Mouse (Mus musculus) cerebellum, adult 2 months (tissue): ENCODE measurements around the gene Hba-x. TPM values are rescaled to one million over a fixed set of nuclear protein-coding genes. Genes with fewer than 3 reads are reported as not detected.
A peak's percentile ranks its signal among the peaks of the same experiment; 100 is the strongest.
"Not testable (repeated sequence)": the region's sequence is repeated elsewhere in the genome, so short reads cannot be mapped to it uniquely, and the experiment has no call there.

Experiments used
- DNase-seq, 2 experiments: peaks; one replicate each; pipeline ENCODE4 v3.0.0; 2021
- H3K27ac ChIP-seq: fragments of 200-500 bp; 2 replicates; pipeline ENCODE4 v1.5.1; 2012; ENCODE audit warnings: low read length, control low read depth, inconsistent platforms; ENCODE audit not compliant: insufficient read depth
- H3K27me3 ChIP-seq: fragments of 200-500 bp; 2 replicates; pipeline ENCODE4 v1.6.1; 2012; ENCODE audit warnings: inconsistent platforms, mild to moderate bottlenecking, low read length, moderate library complexity; ENCODE audit not compliant: control insufficient read depth, insufficient read depth
- H3K4me1 ChIP-seq: fragments of 200-500 bp; 2 replicates; pipeline ENCODE4 v1.6.1; 2011; ENCODE audit warnings: low read length; ENCODE audit not compliant: control insufficient read depth, insufficient read depth
- H3K4me3 ChIP-seq: fragments of 200-500 bp; replicated peaks from 2 replicates; pipeline ENCODE3; 2011; ENCODE audit warnings: mild to moderate bottlenecking, low read depth, low read length, control low read depth; ENCODE audit not compliant: insufficient read depth
- CTCF ChIP-seq: fragments of 200-500 bp; IDR thresholded peaks from 2 replicates; pipeline ENCODE4 v1.5.1; 2011; ENCODE audit warnings: low read depth, mild to moderate bottlenecking, control low read depth, low read length, moderate library complexity, borderline replicate concordance; ENCODE audit not compliant: insufficient read depth
- POLR2A ChIP-seq: fragments of 200-500 bp; IDR thresholded peaks from 2 replicates; pipeline ENCODE4 v1.6.1; 2011; ENCODE audit warnings: low read length, control low read depth, borderline replicate concordance; ENCODE audit not compliant: insufficient read depth
- WGBS: fragments of 180-500 bp; shearing (Covaris S2); methylation state at CpG from one replicate; pipeline ENCODE4 v1.1.7; 2018; 5-methylcytosine and 5-hydroxymethylcytosine counted together
- polyA plus RNA-seq: library from polyadenylated mRNA; depleted of rRNA; stranded (reverse); fragments of >200 nt; gene quantifications from 2 replicates; pipeline ENCODE4 v1.2.3, GENCODE M21; 2012

Gene Hba-x
- polyA plus RNA-seq, 1 experiment, result 0.38 TPM

GRCm38 (mm10) chr11:32280646-32281045 is 4.4 kb downstream of the Hba-x start:
- Histone ChIP-seq H3K4me3 (no peak overlapping the region), H3K4me1 (no peaks in the 10 kb centered on the region), H3K27ac (no peak overlapping the region), H3K27me3 (no peaks in the 10 kb centered on the region)
- 59% methylated on average over 2 of the region's 2 CpGs for WGBS
- TF ChIP-seq CTCF (no peak), POLR2A (no peak)
- no peak for DNase-seq

- TF ChIP-seq CTCF, result no peak
- no peak for TF ChIP-seq POLR2A
- WGBS, result 65% methylated on average over 1 of the region's 1 CpGs
- no peaks in the 10 kb centered on the region for H3K27me3 ChIP-seq
These were observed 5.4 kb downstream of the Hba-x start for GRCm38 (mm10) chr11:32281416-32282144.

GRCm38 (mm10) chr11:32283091-32283777 is 7.0 kb downstream of the Hba-x start, which contains the start of gene Hba-a1:
Hba-a1 (plus strand) TSS chr11:32283511.
- H3K4me3 ChIP-seq, H3K4me1 ChIP-seq, DNase-seq, H3K27me3 ChIP-seq, H3K27ac ChIP-seq: not testable (repeated sequence)
- 50% methylated on average over 1 of the region's 5 CpGs for WGBS

More at GRCm38 (mm10) chr11:32281416-32282144, 5.4 kb downstream of the Hba-x start:
- Histone ChIP-seq H3K27ac (no peak overlapping the region), H3K4me1 (no peaks in the 10 kb centered on the region), H3K4me3 (no peak overlapping the region)
- no peak for DNase-seq

- not testable (repeated sequence) for H3K4me3 ChIP-seq, H3K27ac ChIP-seq, H3K4me1 ChIP-seq, H3K27me3 ChIP-seq, DNase-seq
- 55% methylated on average over 2 of the region's 2 CpGs for WGBS
These were observed 8.4 kb downstream of the Hba-x start for GRCm38 (mm10) chr11:32284582-32284981.

- Histone ChIP-seq H3K4me3 (no peak overlapping the region), H3K27ac (no peak overlapping the region), H3K27me3 (no peaks in the 10 kb centered on the region), H3K4me1 (no peaks in the 10 kb centered on the region)
- 81% methylated on average over 7 of the region's 7 CpGs for WGBS
- DNase-seq, result no peak
- TF ChIP-seq POLR2A (no peak), CTCF (no peak)
These were observed 9.0 kb downstream of the Hba-x start for GRCm38 (mm10) chr11:32285031-32285775.

- not testable (repeated sequence) for H3K4me3 ChIP-seq, H3K27me3 ChIP-seq, DNase-seq, H3K27ac ChIP-seq, H3K4me1 ChIP-seq
These were observed 9.7 kb downstream of the Hba-x start for GRCm38 (mm10) chr11:32285887-32286286.

GRCm38 (mm10) chr11:32286695-32287492 is 10.7 kb downstream of the Hba-x start, which contains the start of gene Hbq1b:
Hbq1b (plus strand) TSS chr11:32286965.
- TF ChIP-seq CTCF, result peak; percentile 63; the same call in 1 of the 2 replicates
- peak; percentile 78 to 85 for DNase-seq
- not testable (repeated sequence) for H3K27me3 ChIP-seq, H3K27ac ChIP-seq, H3K4me1 ChIP-seq
- peak within 1 kb of the TSS; percentile 49 for H3K4me3 ChIP-seq
- 20% methylated on average over 31 of the region's 33 CpGs for WGBS
